Mouse (Mus musculus): Measurements from ENCODE around the gene Mlxip. TPM values are rescaled to one million over a fixed set of nuclear protein-coding genes. Genes with fewer than 3 reads are reported as not detected.

Gene Mlxip
- polyA plus RNA-seq, 1 experiment from 2014 or later: 22.7 TPM

DNA sequence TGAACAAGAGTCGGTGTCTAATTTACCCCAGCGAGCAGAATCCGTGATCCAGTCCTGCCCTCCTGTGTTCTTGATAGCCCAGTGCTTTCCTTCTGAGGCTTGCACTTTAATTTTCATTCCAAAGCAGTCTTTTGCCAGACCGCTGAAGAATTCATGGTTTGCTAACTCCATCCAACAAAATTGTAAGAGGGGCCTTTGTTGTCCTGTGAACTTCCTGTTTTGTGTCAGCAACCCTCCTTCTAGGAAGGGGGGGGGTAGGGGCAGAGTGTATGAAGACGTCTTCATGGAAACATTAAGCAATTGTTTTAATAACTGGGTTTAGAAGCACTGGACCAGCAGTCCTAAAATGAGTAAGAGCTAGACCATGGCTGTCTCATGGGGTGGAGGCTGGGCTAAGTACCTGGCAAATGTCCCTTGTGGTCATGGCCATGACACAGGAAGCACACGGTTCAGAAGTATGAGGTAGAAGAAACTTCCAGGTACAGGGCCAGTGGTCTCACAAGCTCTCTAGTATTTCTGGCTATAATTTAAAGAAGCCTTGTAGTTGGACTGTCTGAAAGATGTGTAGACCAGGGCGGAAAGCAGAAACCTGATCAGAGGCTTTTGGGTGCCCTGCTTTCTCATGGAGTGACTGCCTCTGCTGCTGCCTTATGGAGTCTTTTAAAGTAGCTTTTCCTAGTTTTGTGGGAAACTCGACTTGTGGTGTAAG lies 41.6 kb downstream of the Mlxip start:
- Histone ChIP-seq H3K4me3 (ENCODE audit: low read depth, low read length) (no peak overlapping the region), H3K27ac (ENCODE audit: low read depth, low read length) (no peak overlapping the region), H3K9ac (ENCODE audit: low read length) (no peak overlapping the region), H3K27me3 (ENCODE audit: control insufficient read depth, insufficient read depth, low read length) (no peaks in the 10 kb centered on the region), H3K9me3 (ENCODE audit: control insufficient read depth, low read length) (no peaks in the 10 kb centered on the region), H3K4me1 (replicated peaks; ENCODE audit: control insufficient read depth, insufficient read depth, low read length) (no peaks in the 10 kb centered on the region), H3K36me3 (ENCODE audit: control insufficient read depth, insufficient read depth, low read length) (no peaks in the 10 kb centered on the region), H3K4me2 (ENCODE audit: low read depth, low read length, severe bottlenecking) (no peak overlapping the region)
- 71% methylated on average over 8 of the region's 8 CpGs for WGBS
- peak; percentile 38 for DNase-seq (ENCODE audit: low spot score)
- no peak for ATAC-seq (replicated peaks; ENCODE audit: low FRiP score)

DNA sequence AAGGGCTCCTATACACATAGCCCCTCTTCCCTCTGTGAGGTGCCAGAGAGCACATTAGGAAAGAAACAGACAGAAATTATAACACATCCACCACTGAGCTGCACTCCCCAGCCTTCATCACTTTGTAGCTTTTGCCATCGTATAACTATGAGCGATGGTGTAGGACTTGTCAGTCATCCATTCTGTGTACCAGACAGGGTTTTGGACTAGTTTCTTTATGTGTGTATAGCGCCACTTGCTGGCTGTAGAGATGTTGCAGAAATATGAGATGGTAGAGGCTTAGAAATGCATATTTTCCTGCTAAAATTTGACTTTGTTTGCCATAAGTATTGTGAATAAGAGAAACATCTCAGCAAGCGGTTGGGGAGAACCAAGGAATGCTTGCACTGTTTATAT lies 42.2 kb downstream of the Mlxip start:
- Histone ChIP-seq H3K27me3 (ENCODE audit: control insufficient read depth, insufficient read depth, low read length) (no peaks in the 10 kb centered on the region), H3K4me3 (ENCODE audit: low read depth, low read length) (no peak overlapping the region), H3K9ac (ENCODE audit: low read length) (no peak overlapping the region), H3K4me2 (ENCODE audit: low read depth, low read length, severe bottlenecking) (no peak overlapping the region), H3K9me3 (ENCODE audit: control insufficient read depth, low read length) (no peaks in the 10 kb centered on the region), H3K36me3 (ENCODE audit: control insufficient read depth, insufficient read depth, low read length) (no peaks in the 10 kb centered on the region), H3K4me1 (replicated peaks; ENCODE audit: control insufficient read depth, insufficient read depth, low read length) (no peaks in the 10 kb centered on the region), H3K27ac (ENCODE audit: low read depth, low read length) (no peak overlapping the region)
- peak; percentile 50 for DNase-seq (ENCODE audit: low spot score)
- no peak for ATAC-seq (replicated peaks; ENCODE audit: low FRiP score)
- WGBS: 41% methylated on average over 4 of the region's 4 CpGs

DNA sequence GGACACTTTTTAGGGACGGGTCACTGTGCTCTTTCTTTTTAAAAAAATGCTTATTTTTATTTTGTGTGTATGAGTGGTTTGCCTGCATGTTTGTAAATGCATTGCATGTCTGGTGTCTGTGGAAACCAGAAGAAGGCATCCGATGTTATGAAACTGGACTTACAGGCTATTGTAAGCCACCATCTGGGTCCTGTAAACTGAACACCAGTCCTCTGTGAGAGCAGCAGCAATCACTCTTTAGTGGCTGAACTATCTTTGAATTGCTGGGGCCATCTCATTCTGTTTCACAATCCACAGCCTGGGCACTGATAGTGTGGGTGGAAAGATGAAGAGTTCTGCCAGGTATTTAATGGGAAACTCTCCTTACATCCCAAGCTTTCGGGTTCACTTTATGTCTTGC lies 43.8 kb downstream of the Mlxip start:
- WGBS: 89% methylated on average over 3 of the region's 3 CpGs
- Histone ChIP-seq H3K27ac (ENCODE audit: low read depth, low read length) (no peak overlapping the region), H3K4me2 (ENCODE audit: low read depth, low read length, severe bottlenecking) (no peak overlapping the region), H3K27me3 (ENCODE audit: control insufficient read depth, insufficient read depth, low read length) (no peaks in the 10 kb centered on the region), H3K36me3 (ENCODE audit: control insufficient read depth, insufficient read depth, low read length) (no peaks in the 10 kb centered on the region), H3K9me3 (ENCODE audit: control insufficient read depth, low read length) (no peaks in the 10 kb centered on the region), H3K9ac (ENCODE audit: low read length) (no peak overlapping the region), H3K4me1 (replicated peaks; ENCODE audit: control insufficient read depth, insufficient read depth, low read length) (no peaks in the 10 kb centered on the region), H3K4me3 (ENCODE audit: low read depth, low read length) (no peak overlapping the region)
- DNase-seq (ENCODE audit: low spot score): no peak
- no peak for ATAC-seq (replicated peaks; ENCODE audit: low FRiP score)

DNA sequence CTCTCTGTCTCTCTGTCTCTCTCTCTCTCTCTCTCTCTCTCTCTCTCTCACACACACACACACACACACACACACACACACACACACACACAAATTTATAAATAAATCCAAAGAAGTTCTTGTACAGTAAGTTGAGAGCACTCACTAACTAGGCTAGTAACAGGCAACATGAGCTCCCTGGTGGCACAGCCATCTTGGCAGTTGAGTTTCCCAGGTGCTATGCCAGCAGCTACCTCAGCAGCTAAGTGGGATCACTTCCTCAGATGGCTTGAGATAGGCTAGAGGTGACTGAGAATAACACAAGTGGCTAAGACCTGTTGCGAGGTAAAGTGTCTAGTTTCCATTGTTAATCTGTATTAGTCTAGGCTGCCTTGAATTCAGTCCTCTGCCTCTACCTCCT lies 44.7 kb downstream of the Mlxip start:
- ATAC-seq (replicated peaks; ENCODE audit: low FRiP score) (no peak), DNase-seq (ENCODE audit: low spot score) (no peak)
- Histone ChIP-seq H3K4me3 (ENCODE audit: low read depth, low read length) (no peak overlapping the region), H3K27ac (ENCODE audit: low read depth, low read length) (no peak overlapping the region), H3K9ac (ENCODE audit: low read length) (no peak overlapping the region), H3K4me2 (ENCODE audit: low read depth, low read length, severe bottlenecking) (no peak overlapping the region), H3K27me3 (ENCODE audit: control insufficient read depth, insufficient read depth, low read length) (no peaks in the 10 kb centered on the region), H3K9me3 (ENCODE audit: control insufficient read depth, low read length) (no peaks in the 10 kb centered on the region), H3K4me1 (replicated peaks; ENCODE audit: control insufficient read depth, insufficient read depth, low read length) (no peaks in the 10 kb centered on the region), H3K36me3 (ENCODE audit: control insufficient read depth, insufficient read depth, low read length) (no peaks in the 10 kb centered on the region)
- 93% methylated on average over 1 of the region's 1 CpGs for WGBS

DNA sequence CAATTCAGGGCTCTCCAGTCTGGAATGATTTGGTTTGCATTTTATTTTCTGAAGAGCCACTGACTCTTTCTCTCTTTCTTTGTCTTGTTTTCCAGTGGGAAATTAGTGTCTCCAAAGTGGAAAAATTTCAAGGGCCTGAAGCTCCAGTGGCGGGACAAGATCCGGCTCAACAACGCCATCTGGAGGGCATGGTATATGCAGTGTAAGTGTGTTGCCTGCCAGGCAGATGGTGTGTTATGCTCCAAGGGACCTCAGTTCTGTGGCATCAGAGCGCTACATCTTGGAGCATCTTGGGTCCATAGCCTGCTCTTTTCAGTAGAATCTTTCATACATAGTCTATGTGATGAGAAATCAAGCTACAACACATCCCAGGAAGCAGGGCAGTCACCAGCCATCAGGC lies 45.3 kb downstream of the Mlxip start:
- Histone ChIP-seq H3K27ac (ENCODE audit: low read depth, low read length) (no peak overlapping the region), H3K36me3 (ENCODE audit: control insufficient read depth, insufficient read depth, low read length) (no peaks in the 10 kb centered on the region), H3K4me1 (replicated peaks; ENCODE audit: control insufficient read depth, insufficient read depth, low read length) (no peaks in the 10 kb centered on the region), H3K9ac (ENCODE audit: low read length) (no peak overlapping the region), H3K27me3 (ENCODE audit: control insufficient read depth, insufficient read depth, low read length) (no peaks in the 10 kb centered on the region), H3K4me2 (ENCODE audit: low read depth, low read length, severe bottlenecking) (no peak overlapping the region), H3K9me3 (ENCODE audit: control insufficient read depth, low read length) (no peaks in the 10 kb centered on the region), H3K4me3 (ENCODE audit: low read depth, low read length) (no peak overlapping the region)
- 77% methylated on average over 4 of the region's 4 CpGs for WGBS
- ATAC-seq (replicated peaks; ENCODE audit: low FRiP score) (no peak), DNase-seq (ENCODE audit: low spot score) (no peak)

DNA sequence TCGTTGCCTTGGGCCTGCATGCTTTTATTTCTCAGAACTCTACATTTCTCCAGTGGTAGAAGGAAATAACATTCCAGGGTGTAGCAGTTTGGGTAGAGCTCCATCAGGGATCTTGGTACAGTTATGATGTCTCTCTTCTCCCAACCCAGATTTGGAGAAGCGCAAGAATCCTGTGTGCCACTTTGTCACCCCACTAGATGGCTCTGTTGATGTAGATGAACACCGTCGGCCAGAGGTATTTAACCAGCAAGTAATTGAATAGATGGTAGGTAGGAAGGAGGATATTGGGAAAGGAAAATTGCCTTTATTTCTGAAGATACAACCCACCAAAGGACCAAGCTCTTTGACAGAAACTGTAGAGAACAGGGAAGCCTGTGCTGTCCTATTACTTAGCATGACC lies 46.1 kb downstream of the Mlxip start:
- H3K9me3 ChIP-seq (ENCODE audit: control insufficient read depth, low read length): no peaks in the 10 kb centered on the region
- H3K27me3 ChIP-seq (ENCODE audit: control insufficient read depth, insufficient read depth, low read length): no peaks in the 10 kb centered on the region
- H3K4me3 ChIP-seq (ENCODE audit: low read depth, low read length): no peak overlapping the region
- H3K4me2 ChIP-seq (ENCODE audit: low read depth, low read length, severe bottlenecking): no peak overlapping the region
- no peak for ATAC-seq (replicated peaks; ENCODE audit: low FRiP score)
- DNase-seq (ENCODE audit: low spot score): no peak
- 72% methylated on average over 4 of the region's 4 CpGs for WGBS
- no peak overlapping the region for H3K27ac ChIP-seq (ENCODE audit: low read depth, low read length)
- H3K36me3 ChIP-seq (ENCODE audit: control insufficient read depth, insufficient read depth, low read length): peaks cover 2% of the 10 kb centered on the region; the same call in 1 of the 2 replicates
- H3K4me1 ChIP-seq (replicated peaks; ENCODE audit: control insufficient read depth, insufficient read depth, low read length): no peaks in the 10 kb centered on the region
- H3K9ac ChIP-seq (ENCODE audit: low read length): no peak overlapping the region

DNA sequence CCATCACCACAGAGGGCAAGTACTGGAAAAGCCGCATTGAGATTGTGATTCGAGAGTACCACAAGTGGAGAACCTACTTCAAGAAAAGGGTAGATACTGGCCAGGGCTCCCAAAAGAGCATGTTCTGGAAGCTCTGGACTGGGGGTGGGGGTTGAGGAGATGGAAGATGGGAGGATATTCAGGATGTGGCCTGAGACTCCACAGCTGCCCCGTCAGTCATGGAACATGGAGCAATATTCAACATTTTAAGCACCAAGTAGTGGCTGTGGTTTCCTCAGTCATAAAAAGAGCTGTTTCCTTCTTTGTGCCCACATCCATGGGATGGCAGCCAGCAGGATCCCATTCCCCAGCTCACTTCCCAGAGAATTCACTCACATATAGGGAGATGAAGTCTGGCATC lies 47.7 kb downstream of the Mlxip start:
- peaks cover 2% of the 10 kb centered on the region; the same call in 1 of the 2 replicates for H3K36me3 ChIP-seq (ENCODE audit: control insufficient read depth, insufficient read depth, low read length)
- 95% methylated on average over 3 of the region's 3 CpGs for WGBS
- no peak overlapping the region for H3K4me2 ChIP-seq (ENCODE audit: low read depth, low read length, severe bottlenecking)

DNA sequence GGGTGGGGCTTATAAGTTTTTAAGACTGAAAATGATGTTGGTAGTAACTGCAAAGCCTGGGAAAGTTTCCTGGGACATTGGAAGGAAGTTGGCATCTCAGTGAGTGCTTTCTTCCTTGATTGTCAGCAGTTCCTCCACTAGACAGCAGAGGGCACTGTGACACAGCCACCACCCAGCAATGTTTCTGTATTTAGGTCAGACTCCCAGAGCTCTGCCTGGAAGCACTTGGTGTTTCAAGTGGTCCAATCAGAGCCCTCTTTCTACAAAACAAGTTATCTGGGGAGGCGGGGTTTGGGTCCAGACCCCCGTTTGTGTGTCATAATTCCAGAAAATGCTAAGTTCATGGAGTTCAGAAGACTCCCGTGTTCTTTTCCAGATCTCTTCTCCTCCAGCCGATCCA lies 49.5 kb downstream of the Mlxip start:
- peak; percentile 83 for DNase-seq (ENCODE audit: low spot score)
- H3K4me1 ChIP-seq (replicated peaks; ENCODE audit: control insufficient read depth, insufficient read depth, low read length): no peaks in the 10 kb centered on the region
- H3K27me3 ChIP-seq (ENCODE audit: control insufficient read depth, insufficient read depth, low read length): no peaks in the 10 kb centered on the region
- WGBS: 52% methylated on average over 4 of the region's 4 CpGs
- H3K9me3 ChIP-seq (ENCODE audit: control insufficient read depth, low read length): no peaks in the 10 kb centered on the region
- no peak overlapping the region for H3K27ac ChIP-seq (ENCODE audit: low read depth, low read length)
- peaks cover 2% of the 10 kb centered on the region; the same call in 1 of the 2 replicates for H3K36me3 ChIP-seq (ENCODE audit: control insufficient read depth, insufficient read depth, low read length)
- H3K4me3 ChIP-seq (ENCODE audit: low read depth, low read length): no peak overlapping the region
- H3K4me2 ChIP-seq (ENCODE audit: low read depth, low read length, severe bottlenecking): no peak overlapping the region
- ATAC-seq (replicated peaks; ENCODE audit: low FRiP score): no peak
- no peak overlapping the region for H3K9ac ChIP-seq (ENCODE audit: low read length)

More for the DNA sequence above, 47.7 kb downstream of the Mlxip start:
- ATAC-seq (replicated peaks; ENCODE audit: low FRiP score) (no peak), DNase-seq (ENCODE audit: low spot score) (peak; percentile 31)
- Histone ChIP-seq H3K9ac (ENCODE audit: low read length) (no peak overlapping the region), H3K4me1 (replicated peaks; ENCODE audit: control insufficient read depth, insufficient read depth, low read length) (no peaks in the 10 kb centered on the region), H3K27ac (ENCODE audit: low read depth, low read length) (no peak overlapping the region), H3K4me3 (ENCODE audit: low read depth, low read length) (no peak overlapping the region), H3K9me3 (ENCODE audit: control insufficient read depth, low read length) (no peaks in the 10 kb centered on the region), H3K27me3 (ENCODE audit: control insufficient read depth, insufficient read depth, low read length) (no peaks in the 10 kb centered on the region)

DNA sequence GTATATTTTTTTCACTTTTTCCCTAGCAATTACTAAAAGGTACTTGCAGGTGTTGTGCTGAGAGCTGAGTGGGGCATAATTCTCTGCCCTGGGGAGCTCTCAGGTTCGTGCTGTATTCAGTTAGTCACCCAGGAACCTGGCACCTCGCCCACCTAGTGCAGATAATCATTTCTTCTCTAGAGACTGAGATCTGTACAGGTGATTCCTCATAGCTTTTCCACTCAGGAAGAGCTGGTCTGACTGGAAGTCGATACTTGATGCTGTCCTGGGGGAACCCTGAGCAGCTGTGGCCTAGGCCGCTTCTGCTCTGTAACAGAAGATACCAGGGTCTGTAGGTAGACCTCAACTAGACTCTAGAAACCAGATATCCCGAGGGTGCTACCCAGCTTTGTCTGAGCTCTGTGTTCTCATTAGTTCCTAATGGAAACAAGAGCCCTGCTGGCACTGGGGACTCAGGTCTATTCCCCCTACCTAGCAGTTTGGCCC lies 50.3 kb downstream of the Mlxip start:
- no peaks in the 10 kb centered on the region for H3K4me1 ChIP-seq (replicated peaks; ENCODE audit: control insufficient read depth, insufficient read depth, low read length)
- DNase-seq (ENCODE audit: low spot score): peak; percentile 38
- H3K9me3 ChIP-seq (ENCODE audit: control insufficient read depth, low read length): no peaks in the 10 kb centered on the region
- H3K4me2 ChIP-seq (ENCODE audit: low read depth, low read length, severe bottlenecking): no peak overlapping the region
- peaks cover 2% of the 10 kb centered on the region; the same call in 1 of the 2 replicates for H3K36me3 ChIP-seq (ENCODE audit: control insufficient read depth, insufficient read depth, low read length)
- H3K27ac ChIP-seq (ENCODE audit: low read depth, low read length): no peak overlapping the region
- 89% methylated on average over 5 of the region's 5 CpGs for WGBS
- ATAC-seq (replicated peaks; ENCODE audit: low FRiP score): no peak
- no peak overlapping the region for H3K4me3 ChIP-seq (ENCODE audit: low read depth, low read length)
- no peaks in the 10 kb centered on the region for H3K27me3 ChIP-seq (ENCODE audit: control insufficient read depth, insufficient read depth, low read length)
- H3K9ac ChIP-seq (ENCODE audit: low read length): no peak overlapping the region
